Mouse (Mus musculus) spleen, adult 12 weeks (tissue): ENCODE measurements around the gene Ces1e.

Experiments used
- DNase-seq: peaks from one replicate; pipeline ENCODE4 v3.0.0; 2022; ENCODE audit warnings: low spot score

Ces1e gene

DNA sequence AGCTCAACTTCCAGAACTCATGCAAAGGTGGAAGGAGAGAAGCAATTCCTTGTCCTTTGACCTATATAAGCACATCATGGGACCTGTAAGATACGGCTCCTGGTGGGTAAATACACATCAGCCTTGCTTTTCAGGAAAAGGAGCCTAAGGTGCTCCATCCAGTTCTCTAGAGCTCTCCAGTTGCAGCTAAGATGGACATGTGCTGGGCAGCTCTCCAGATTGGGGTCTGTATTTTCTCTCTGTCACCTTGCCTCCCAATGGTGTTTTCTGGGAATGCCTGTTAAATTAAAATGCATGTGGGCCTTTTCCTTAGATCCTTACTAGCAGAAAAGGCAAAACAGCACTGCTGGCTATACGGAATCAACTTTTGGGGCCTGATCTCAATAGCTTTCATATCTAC, 54.9 kb downstream of the Ces1e start:
- DNase-seq, result no peak

DNA sequence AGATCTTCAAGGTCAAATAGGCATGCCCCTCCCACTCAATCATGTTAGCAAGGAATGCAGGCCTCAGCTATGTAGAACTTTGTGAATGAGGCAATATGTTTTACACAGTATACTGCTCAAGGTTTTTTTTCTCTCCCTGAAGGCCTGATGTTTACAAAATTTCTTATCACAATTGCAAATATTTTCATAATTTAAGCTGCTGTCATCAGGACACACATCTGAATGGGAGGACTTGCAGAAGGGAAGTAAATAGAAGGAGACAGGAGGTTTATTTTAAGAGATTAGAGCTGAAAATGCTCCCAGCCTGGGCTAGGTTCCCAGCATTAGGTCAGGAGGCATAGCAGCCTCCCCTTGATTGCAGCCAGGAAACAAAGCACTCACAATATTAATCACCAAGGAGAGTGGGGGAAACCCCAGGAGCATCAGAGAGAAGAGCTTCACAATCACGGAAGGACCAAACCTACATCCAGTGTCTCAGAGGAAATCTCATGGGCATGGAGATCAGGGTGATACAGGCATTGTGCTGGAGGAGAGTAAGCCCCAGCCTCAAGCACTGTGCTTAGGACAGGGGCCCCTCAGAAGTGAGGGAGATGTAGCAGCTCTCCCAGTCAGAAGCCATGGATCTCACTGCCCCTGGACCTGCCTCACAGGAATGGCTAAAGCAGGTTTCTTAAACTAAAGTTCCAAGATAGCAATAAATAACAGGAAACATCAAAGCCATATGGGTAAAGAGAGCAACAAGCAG, 57.4 kb downstream of the Ces1e start:
- DNase-seq, result no peak

DNA sequence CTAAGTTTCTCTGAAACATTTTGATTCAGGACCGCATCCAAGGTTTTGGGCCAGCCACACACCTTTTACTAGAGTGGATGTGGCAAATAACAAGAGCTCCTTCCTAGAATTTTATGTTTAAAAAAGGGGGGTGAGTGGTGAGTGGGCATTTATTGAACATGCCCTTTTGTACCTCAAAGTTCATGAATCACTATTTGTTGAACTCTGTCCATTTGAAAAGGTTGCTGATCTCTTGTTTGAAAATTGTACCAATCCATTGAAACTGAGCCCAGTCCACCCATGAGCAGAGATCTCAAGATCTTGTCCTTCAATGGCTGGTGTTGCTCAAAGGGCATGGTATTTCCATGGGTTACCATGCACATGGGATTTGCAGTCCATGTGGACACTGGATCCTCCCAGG, 66.1 kb downstream of the Ces1e start:
- no peak for DNase-seq

DNA sequence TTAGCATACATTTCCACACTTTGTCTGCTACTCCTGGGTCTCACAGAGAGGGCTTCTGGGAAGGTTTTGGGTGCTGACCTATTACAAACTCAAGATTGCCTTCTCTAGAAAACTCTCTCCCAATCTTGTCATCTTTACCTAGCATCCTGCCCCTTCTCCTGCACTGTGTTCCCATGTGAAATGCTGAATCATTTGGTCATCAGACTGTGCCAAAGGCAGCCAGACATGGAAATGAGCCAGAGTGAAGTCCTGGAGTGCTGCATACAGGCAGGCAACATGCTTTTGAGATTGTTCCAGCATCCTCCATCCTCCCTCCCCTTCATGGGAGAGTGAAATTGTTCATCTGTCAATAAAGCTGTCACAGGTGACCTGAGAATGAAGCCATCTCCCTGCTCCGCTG, 78.0 kb downstream of the Ces1e start:
- no peak for DNase-seq
